Mouse (Mus musculus): ENCODE results near the gene Cox19. TPM values are rescaled to one million over a fixed set of nuclear protein-coding genes. Genes with fewer than 3 reads are reported as not detected.
A peak's percentile ranks its signal among the peaks of the same experiment; 100 is the strongest.

Gene Cox19
- total RNA-seq, 4 experiments from 2014 or later, result 59.0 to 75.5 (median 67.5) TPM

DNA sequence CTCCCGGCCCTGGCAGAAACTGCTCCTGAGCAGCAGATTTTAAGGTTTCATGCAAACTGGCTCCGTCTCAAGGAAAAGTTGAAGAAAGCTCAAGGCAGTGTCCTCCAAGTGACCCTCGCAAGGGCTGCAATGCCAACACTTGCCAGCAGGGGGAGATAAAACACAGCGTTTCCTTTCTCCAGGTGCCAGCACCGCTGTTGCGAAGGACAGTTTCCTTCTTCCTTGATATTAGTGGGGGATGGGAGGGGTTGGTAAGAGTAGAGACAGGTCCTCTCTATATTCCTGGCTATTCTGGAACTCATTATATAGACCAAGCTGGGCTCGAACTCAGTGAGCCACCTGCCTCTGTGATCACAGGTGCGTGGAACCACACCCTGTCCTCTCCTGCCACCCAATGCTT lies 19.5 kb downstream of the Cox19 start:
- DNase-seq (ENCODE audit: low spot score in 2 of 2), result peak in 1 of 2 experiments; percentile 83

DNA sequence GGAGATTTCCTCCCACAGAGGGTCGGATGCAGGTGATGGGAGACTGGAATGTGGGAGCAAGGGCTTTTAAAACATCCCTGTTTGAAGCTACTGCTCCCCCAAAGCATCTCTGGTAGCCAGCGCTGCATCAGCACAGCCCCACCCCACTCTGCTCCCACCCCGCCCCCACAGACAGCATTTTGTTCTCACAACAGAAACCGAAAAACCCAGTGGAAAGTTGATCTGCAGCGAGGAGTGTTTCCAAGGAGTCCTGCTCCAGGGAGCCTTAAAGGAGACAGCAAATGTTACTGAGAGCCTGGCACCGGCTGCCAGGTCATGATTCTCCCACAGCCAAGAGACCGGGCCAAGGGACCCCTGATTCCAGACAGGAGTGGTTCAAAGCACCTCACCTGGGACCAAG lies 20.5 kb downstream of the Cox19 start:
- no peak for DNase-seq (ENCODE audit: low spot score in 2 of 2)

DNA sequence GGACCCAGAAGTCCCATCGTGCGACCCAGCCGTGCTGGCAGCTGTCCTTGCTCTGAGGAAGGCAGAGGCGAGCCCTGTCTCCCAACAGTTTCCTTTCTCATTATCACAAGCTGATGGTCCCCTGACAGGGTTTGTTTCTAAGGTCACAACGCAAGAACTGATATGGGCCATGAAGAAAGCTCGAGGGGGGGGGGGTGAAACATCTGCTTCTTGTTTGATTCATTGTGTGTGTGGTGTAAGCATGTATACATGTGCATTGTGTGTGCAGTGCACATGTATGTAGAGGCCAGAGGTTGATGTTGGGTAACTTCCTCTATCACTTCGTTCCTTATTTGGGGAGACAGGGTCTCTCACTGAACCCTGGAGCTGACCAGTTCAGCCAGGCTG lies 23.6 kb downstream of the Cox19 start:
- no peak for DNase-seq (ENCODE audit: low spot score in 2 of 2)

DNA sequence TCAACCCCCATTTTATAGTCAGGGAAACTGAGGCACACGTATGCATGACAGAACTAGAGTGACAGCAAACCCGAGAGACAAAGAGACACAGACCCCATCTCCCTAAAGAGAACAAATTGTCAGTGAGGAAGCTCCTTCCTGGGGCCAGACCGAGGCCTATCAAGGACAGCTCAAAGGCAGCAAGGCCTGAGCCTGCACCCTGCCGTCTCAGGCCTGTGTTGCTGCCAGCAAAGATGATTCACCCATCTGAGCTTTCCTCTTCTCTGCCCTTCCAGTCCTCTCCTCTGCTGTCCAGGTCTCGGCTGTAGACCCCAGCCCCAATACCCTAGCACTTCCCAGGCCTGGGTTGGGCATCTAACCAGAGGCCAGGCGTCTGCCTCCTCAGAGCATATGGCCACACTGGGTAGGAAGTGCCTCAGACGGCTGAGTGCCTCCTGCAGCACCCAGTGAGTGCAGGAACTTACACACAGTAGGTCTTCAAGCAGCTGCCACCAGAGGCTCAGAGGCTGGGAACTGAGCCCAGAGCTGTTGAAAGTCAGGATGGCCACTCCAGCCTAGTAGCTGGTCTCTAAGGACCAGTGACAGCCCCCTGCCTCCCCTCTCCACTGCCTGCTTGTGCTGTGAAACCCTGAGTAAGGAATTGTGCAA lies 24.1 kb downstream of the Cox19 start:
- DNase-seq (ENCODE audit: low spot score in 2 of 2), result no peak

DNA sequence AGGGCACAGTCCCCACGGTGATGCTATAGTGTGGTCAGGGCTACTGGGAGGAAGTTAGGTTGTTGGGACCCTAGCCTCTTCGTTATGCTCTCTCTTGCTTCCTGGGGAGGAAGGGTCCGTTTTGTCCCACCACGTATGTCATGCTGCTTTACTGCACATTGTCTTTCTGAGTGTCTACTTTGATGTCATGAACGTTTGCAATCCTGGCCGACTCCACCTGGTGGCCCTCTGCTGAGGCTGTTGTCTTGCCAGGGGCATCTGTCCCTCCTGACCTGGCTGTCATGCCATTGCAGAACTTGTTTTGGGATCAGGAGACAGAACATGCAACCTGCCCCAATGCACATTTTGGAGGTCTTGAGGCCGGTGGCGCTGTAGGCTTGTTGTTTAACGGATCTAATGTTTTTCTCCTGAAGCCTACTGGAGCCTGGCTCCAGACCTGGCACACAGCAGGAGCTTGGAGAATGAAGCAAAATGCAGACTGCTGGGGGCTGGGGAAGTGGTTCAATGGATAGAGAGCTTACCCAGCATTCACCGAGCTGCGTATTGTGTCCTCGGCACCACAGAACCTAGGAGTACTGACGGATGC lies 25.0 kb downstream of the Cox19 start:
- no peak for DNase-seq (ENCODE audit: low spot score in 2 of 2)

DNA sequence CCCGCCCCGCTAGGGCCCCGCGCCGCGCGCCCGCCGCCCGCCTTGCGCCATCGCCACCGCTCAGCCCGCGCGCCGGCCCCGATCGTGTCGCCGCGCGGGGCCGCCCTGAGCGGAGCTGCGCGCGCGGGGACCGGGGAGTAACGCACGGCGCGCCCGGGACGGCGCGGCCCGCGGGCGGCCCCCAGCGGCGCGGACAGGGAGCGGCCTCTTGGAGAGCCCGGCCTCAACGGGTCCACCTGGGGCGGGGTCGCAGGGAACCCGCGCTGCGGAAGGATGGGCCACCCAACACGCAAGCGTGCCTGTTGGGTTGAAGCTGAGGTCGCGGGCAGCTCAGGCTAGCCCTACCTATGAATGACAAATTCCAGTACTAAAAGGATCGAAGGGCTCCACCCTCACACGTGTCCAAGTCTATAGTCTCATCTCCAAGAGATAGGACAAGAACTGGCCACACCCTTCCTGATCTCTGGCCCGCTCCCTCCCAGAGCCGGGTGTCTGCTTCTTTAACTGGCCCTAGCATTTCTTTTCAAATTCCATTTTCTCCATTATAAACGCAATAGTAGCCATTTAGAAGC lies 25.7 kb downstream of the Cox19 start, which contains the start of gene Adap1:
Gene Adap1 (minus strand): TSS at position 228 of the 572 bp plus-strand sequence.
- DNase-seq (ENCODE audit: low spot score in 2 of 2), result peak in 1 of 2 experiments; percentile 65

DNA sequence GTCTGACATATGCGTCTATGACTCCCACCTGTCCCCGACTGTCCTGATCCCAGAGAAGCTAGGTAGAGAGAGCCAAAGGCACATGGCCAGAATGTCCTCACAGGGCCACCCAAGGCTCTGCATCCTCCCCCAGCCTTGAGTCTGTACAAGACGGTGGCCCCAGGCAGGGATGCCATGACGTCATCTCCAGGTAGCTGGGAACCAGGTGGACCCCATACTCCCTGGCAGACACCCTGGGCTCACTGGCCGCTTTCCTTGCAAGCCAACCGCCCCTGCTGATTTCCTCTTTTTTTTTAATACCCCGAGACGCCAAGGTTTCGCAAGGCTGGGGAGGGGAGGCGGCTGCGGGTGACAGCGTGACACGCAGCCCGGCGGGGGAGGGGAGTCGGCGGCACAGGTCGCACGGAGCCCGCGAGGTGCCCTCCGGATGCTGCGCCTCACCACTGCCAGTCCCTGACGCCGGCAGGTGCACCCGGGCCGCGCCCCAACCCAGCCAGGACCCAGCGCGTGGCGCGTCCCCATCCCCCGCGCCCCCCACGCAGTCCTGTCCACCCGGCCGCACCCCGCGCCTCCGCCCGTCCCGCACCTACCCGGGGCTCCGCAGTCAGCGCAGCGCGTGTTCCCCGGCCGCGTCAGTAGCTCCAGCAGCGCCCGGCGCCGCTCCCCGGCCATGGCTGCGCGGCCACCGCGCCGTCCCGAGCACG lies 26.4 kb downstream of the Cox19 start:
- DNase-seq (ENCODE audit: low spot score in 2 of 2), result no peak

DNA sequence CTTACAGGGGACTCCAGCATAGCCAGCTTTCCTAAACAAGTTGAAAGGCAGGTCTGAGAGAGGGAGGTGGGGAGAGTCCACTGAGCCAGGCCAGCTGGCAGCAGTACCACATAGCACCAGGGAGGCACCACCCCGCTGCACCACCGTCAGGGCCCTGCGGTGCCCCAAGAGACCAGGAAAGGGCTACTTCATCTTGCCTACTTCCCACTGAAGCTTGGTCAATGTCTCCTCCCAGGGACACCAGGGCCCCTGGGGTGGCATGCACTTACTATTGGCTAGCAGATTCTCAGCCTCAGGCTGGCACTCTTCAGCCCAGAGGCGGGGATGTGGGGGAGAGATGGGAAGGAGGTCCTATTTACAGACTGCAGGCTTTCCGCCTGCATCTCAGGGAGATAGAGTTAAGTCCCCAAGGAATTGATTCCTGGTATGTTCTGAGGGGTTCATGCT lies 27.1 kb downstream of the Cox19 start:
- no peak for DNase-seq (ENCODE audit: low spot score in 2 of 2)

DNA sequence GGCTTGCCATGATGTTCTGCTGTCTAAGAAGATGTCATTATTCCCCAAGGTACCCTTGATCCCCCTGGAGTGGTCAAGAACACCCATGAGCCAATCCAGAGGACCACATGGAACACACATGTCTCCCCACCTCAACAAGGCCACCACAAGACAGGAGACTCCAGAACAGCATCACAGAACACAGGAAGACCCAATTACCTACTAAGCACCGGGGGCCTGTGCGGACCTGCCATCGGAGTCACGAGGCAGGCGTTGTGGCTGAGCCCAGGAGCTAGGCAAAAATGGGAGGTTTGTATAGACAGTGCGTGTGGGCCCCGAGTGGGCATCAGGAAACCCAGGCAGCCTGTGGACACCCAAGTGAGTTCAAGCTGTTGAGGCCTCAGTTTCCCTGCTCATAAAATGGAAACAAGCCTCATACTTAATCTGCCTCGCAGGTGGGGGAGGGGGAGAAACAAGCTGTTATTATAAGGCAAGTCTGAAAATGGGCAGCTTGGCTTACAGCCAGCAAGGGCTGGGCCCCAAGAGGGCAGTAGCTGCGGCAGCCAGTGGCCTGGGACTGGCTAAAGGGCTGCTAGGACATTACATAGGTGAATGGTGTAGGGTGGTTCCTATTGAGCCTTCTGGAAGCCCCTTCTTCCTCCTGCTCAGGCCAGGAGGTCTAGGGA lies 27.8 kb downstream of the Cox19 start:
- DNase-seq (ENCODE audit: low spot score in 2 of 2), result peak in 1 of 2 experiments; percentile 49

DNA sequence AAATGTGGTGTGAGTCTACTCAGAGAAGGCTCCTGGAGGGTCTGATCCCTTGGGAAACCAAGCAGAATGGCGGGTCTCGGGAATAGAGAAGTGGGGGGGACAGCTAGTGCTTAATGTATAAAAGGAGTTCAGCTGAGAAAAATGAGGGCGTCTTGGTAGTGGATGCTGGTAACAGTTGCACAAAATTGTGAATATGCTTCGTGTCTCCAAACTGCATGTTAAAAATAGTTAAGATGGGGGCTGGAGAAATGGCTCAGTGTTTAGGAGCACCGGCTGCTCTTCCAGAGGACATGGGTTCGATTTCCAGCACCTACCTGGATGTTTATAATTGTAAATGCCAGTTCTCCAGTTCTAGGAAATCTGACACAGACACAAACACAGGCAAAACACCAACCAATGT lies 29.9 kb downstream of the Cox19 start:
- DNase-seq (ENCODE audit: low spot score in 2 of 2), result no peak

DNA sequence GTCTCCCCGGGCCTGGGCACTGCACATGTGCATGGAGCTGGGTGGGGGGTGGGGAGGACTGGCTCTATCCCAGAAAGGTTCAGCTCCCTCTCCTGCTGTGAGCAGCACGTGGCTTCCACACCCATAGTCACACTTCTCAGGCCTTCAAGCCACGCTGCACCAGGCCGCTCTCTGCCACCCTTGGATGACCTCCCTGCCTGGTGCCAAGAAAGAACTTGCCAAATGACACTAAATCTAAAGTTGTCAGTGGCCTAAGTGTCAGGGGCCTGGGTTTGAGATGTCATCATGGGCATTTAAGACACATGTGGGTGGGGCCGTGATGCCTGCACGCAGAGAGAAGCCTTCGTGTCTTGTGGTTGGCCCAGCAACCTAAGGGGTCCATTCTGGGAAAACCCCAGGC lies 30.8 kb downstream of the Cox19 start:
- no peak for DNase-seq (ENCODE audit: low spot score in 2 of 2)

DNA sequence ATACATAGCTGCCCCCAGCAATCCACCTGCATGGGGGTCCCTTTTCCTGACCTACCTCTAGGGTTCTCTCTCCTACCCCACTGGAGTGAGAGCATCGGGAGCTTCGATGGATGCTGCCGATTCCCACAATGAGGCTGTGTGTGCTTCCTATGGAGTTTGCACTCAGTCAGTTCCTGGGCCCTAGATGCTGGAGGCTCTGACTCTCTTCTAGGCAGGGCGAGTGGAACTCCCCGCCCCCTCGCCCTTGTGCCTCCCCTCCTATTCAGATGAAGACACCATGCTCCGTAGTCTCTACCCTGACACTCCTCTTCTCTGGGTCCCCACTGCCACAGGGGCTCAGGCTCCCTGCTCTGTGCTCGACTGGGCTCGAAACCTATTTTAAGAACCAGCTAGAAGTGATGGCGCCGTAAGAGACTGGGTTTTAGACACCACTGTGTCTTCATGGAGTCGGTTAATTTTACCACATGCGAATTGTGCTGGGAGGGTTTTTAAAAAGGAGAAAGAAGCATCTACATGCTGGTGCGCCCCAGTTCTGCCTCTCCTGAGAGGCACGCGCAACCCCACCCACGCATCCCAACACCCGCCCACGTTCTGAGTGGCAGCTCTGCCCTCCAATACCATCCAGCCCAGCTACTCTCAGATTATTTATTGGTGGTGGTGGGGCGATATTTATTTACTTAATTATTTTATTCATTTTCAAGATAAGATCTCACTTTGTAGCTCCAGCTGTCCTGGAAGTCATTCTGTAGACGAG lies 33.3 kb downstream of the Cox19 start:
- peak in 1 of 2 experiments; percentile 56 for DNase-seq (ENCODE audit: low spot score in 2 of 2)

DNA sequence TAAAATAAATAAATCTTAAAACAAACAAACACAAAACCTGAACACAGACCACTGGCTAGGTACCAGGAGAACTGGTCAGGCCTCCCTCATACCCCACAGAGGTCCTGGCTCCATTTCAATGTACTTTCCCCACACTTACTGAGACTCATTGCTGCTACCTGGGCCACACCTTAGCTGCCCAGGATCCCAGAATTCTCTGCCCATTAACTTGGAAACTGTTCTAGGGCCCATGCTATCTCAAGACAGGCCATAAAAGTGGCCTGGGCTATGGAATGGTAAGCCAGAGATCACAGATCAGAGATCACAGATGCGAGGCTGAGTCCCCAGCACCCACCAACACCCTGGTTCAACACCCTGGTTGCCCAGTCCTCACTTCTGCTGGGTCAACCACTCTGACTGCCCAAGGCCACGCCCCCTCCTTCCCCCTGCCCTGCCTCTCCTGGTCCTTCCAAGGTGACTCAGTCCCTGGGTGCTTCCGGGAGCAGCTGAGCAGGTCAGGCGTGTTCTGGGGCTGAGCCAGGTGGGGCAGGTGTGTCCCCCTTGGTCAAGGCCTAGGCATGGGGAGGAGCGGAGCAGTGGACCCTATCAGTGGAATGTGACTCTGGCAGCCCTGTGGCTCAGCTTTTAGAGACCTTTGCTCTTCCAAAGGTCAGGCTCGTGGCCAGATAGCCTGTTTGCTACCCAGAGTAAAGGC lies 34.1 kb downstream of the Cox19 start:
- no peak for DNase-seq (ENCODE audit: low spot score in 2 of 2)

DNA sequence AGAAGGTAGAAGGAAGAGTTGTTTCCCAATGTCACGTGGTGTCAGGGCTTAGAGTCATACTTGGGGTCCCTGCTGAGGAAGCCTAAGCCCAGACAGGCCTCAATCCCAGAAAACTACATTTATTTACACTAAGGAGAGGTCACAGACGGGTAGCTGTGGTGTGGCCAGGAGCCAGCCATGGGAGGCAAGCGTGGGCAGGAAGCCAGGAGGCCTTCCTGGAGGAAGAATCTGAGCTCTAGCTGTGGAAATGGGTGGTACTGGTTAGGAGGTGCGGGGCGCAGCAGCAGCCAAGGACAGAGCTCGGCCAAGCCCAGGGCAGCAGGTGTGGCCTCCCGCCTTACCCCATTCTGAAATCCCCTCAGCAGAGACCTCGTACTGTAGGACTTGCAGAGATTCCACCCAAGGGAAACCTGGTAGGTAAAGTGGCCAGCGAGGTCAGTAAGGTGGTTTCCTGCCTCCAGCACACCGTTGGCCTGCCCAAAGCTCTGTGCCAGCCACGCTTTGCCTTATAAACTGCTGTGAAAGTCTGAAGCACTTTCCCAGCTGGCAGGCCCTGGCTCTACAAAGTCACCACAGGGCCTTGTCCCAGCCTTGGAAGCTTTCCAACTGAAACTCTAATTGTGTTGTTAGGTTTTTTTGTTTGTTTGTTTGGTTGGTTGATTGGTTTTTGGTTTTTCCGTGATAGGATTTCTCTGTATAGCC lies 36.1 kb downstream of the Cox19 start:
- no peak for DNase-seq (ENCODE audit: low spot score in 2 of 2)

DNA sequence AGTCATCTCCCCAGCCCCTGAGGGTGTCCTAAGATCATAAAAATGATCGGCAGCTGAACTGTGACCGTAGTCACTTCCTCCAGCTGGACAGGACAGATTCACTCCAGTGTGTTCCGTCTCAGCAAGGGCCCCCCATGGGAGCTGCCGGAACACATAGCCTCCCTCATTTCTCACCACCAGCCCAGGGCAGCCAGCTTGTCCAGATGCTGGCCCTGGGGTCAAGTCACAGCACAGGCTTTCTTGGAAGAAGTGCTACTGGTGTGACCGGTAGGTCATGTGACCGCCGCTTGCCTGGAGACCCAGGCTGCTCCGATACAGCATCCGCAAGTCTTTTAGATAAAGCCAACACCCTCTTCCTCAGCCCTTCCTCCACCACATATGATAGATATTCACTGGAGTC lies 37.7 kb downstream of the Cox19 start:
- DNase-seq (ENCODE audit: low spot score in 2 of 2), result no peak

DNA sequence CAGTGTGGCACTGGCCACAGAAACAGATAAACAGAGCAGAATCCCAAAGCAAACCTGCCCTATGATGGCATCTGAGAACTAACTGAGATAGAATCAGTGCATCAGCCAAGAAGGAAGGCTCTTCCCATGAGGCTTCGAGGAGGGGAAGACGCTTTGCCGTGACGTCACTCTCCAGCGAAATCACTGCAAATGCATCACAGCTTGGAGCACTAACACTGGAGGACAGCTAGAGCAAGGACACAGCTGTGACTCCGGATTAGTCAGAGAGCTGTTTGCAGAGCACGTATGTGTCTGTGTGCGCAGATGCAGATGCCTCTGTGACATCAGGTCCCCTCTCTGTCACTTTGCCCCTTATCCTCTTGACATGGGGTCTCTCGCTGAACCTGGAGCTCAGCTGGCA lies 39.4 kb downstream of the Cox19 start:
- DNase-seq (ENCODE audit: low spot score in 2 of 2), result no peak

DNA sequence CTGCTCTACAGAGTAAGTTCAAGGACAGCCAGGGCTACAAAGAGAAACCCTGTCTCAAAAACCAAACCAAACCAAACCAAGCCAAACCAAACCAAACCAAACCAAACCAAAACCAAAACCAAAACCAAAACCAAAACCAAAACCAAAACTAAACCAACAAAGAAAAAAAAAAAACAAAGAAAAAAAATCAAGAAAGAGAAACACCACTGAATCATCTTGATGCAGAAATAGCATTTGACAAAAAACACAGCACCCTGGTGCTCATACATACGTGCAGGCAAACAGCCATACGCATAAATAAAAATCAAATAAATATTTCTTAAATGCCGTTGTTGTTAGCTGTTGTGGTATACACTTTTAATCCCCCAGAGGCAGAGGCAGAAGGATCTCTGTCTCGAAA lies 40.7 kb downstream of the Cox19 start:
- DNase-seq (ENCODE audit: low spot score in 2 of 2), result no peak

DNA sequence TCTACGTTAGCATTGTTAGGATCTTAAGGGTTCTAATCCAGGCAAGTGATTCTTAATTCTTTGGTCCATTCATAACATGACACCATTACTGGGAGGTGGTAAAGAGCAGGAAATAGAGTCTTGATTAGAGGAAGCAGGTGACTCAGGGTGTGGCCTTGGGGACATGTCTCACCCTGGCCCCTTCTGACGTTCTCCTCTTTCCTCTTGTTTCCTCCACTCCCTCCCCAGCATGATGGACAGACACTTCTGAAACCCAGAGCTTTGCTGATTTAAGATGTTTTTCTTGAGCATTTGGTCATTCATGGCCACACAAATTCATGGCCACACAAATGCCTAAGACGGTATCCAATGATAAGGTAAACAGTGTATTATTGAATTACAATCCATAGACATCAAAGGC lies 41.3 kb downstream of the Cox19 start:
- no peak for DNase-seq (ENCODE audit: low spot score in 2 of 2)

DNA sequence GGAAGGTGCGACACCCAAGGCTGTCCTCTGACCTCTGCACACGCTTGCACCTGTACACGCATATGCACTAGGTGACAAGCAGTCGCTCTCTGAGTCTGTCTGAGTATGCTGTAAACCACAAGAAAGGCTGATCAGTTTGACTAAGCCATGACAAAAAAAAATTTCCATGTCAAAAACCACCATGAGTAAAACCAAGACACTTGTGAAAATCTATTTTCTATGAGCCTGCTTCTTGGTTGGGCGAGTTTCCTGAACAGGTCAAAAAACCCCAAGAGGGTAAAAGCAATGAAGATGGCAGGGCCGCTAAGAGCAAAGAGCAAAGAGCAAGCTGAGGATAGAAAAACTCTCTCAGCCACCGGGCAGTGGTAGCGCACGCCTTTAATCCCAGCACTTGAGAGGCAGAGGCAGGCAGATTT lies 47.6 kb downstream of the Cox19 start:
- DNase-seq (ENCODE audit: low spot score in 2 of 2), result no peak

DNA sequence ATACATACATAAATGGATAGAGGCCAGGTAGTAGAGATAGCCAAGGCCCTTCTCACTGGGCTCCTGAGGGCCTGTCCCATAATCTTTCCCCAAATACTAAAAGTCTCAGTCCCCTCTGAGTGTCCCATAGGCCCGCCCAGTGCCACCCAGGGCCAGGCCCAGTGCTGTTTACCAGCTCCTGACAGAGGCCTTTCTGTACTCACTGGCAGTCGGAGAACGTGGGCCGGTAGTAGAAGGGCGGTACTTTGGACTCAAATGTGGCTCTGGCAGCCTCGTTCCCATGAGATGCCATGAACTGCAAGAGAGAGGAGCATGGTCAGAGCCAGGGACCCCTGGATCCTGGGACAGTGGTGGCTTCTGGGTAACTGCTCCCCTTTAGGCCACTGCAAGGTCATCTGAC lies 49.1 kb downstream of the Cox19 start:
- peak; percentile 57 to 65 for DNase-seq (ENCODE audit: low spot score in 2 of 2)

All from layer of hippocampus, adult 8-10 months (tissue).